Mouse (Mus musculus): ENCODE results near the gene Mipep. TPM values are rescaled to one million over a fixed set of nuclear protein-coding genes. Genes with fewer than 3 reads are reported as not detected.

Mipep gene
- polyA plus RNA-seq, 1 experiment from 2014 or later: 20.9 TPM

GRCm38 (mm10) chr14:60856199-60856912 lies 72.0 kb downstream of the Mipep start:
- ChIA-PET CTCF (no interaction called here), POLR2A (interaction anchor here (0.6 kb wide), 1 partner anchor 196 kb away, joined by 5 read pairs; no protein-coding TSS in a partner anchor)
- H3K27me3 ChIP-seq: no peaks in the 10 kb centered on the region
- in situ Hi-C loops (cut with MboI; ENCODE audit: low pct_unique_long_range_greater_than_20kb): no loop called here
- ATAC-seq (no peak), DNase-seq (ENCODE audit: low read depth, low spot score) (no peak)
- TF ChIP-seq CTCF (IDR thresholded peaks at IDR 0.05): no peak

DNA sequence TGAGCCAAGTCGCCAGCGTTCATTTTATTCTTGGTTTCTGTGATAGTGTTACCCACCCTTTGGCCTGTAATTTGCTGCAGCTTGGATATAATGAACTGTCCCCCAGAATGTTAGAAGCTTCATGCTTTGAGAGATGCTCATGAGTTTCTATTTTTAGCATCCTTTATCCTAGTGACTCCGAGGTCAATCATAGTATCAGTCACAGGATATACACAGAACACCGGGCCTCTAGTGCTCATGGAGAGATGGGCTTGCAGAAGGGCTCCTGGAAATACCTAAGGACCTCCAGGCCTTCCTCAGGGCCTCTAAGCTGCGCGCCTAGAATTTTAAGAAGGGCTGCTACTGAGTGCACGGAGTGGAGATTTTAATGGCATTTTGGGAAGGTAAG lies 72.5 kb downstream of the Mipep start:
- in situ Hi-C loops (cut with MboI; ENCODE audit: low pct_unique_long_range_greater_than_20kb): no loop called here
- DNase-seq (ENCODE audit: low read depth, low spot score) (no peak), ATAC-seq (no peak)
- no peaks in the 10 kb centered on the region for H3K27me3 ChIP-seq
- CTCF ChIA-PET: no interaction called here
- no peak for TF ChIP-seq CTCF (IDR thresholded peaks at IDR 0.05)
- POLR2A ChIA-PET: interaction anchor here (0.6 kb wide), 1 partner anchor 195 kb away, joined by 5 read pairs; no protein-coding TSS in a partner anchor

- TF ChIP-seq CTCF (IDR thresholded peaks at IDR 0.05): no peak
- H3K27me3 ChIP-seq: no peaks in the 10 kb centered on the region
- in situ Hi-C loops (cut with MboI; ENCODE audit: low pct_unique_long_range_greater_than_20kb): no loop called here
- no peak for DNase-seq (ENCODE audit: low read depth, low spot score)
- ChIA-PET POLR2A (no interaction called here), CTCF (no interaction called here)
- ATAC-seq: no peak
Observed at GRCm38 (mm10) chr14:60863396-60863795, 79.0 kb downstream of the Mipep start.

DNA sequence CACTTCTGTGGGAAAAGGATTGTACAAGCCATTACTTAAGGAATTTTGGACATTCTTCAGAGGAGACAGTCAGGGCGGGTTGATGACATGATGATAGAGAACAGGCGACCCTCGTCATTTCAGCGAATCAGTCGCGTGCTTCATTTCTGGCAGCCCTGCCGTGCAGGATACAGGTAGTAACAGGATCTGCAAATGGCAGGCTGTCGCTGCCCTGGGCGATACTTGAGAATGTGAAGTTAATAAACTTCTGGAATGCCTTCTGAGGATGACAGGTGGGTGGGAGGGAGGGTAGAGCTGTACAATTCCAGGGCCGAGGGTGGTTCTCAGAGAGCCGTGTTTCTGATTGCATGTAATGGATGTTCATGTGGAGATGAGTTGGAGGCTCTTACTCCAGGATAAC lies 82.0 kb downstream of the Mipep start:
- POLR2A ChIA-PET: no interaction called here
- DNase-seq (ENCODE audit: low read depth, low spot score): no peak

DNA sequence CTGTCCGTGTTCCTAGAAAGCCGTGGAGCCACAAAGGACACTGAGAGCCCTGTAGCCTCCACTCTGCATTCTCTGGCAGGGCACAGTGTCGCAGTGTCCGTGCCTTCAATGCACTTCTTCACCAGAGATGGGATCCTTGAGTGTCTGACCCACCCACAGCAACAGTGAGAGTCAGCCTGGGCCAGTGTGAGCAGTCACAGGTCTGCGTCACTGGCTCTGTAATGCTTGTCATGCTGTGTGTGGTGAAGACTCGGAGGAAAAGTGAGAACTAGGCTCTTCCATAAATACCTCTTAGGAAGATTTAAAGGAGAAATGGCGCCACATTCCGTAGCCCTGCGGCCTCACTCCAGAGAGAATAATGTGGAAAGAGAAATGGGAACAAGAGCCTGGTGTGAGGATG lies 84.0 kb downstream of the Mipep start:
- CTCF ChIA-PET: no interaction called here
- no peak for ATAC-seq
- POLR2A ChIA-PET: no interaction called here
- no peak for DNase-seq (ENCODE audit: low read depth, low spot score)
- TF ChIP-seq CTCF (IDR thresholded peaks at IDR 0.05): no peak
- no peaks in the 10 kb centered on the region for H3K27me3 ChIP-seq
- in situ Hi-C loops (cut with MboI; ENCODE audit: low pct_unique_long_range_greater_than_20kb): no loop called here

More for the DNA sequence above, 82.0 kb downstream of the Mipep start:
- no peaks in the 10 kb centered on the region for H3K27me3 ChIP-seq
- no peak for TF ChIP-seq CTCF (IDR thresholded peaks at IDR 0.05)
- no peak for ATAC-seq
- CTCF ChIA-PET: no interaction called here
- in situ Hi-C loops (cut with MboI; ENCODE audit: low pct_unique_long_range_greater_than_20kb): no loop called here

GRCm38 (mm10) chr14:60871831-60872230 lies 87.5 kb downstream of the Mipep start:
- ChIA-PET CTCF (no interaction called here), POLR2A (no interaction called here)
- in situ Hi-C loops (cut with MboI; ENCODE audit: low pct_unique_long_range_greater_than_20kb): no loop called here
- H3K27me3 ChIP-seq: no peaks in the 10 kb centered on the region
- no peak for TF ChIP-seq CTCF (IDR thresholded peaks at IDR 0.05)
- ATAC-seq (no peak), DNase-seq (ENCODE audit: low read depth, low spot score) (no peak)

DNA sequence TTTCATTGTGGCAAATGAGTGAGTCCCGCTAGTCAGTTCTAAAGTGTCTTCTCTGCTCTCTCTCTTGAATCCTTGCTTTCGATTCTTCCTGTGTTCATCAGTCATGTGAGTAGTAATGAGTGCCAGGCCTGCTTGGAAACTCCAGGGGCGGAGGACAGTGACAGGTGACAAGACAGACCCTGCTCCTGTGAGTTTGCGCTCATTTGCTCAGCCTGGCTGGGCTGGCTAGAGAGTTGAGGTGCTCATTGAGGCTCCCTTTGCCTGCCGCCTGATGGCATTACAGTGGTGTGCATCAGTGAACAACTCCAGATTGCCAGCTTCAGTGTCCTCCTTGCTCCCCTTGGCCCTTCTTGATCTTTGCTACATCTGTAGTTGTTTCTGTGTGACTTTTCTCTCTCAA lies 97.7 kb downstream of the Mipep start:
- in situ Hi-C loops (cut with MboI; ENCODE audit: low pct_unique_long_range_greater_than_20kb): no loop called here
- DNase-seq (ENCODE audit: low read depth, low spot score): no peak
- no peak for ATAC-seq
- CTCF ChIA-PET: no interaction called here
- no peaks in the 10 kb centered on the region for H3K27me3 ChIP-seq
- no peak for TF ChIP-seq CTCF (IDR thresholded peaks at IDR 0.05)
- POLR2A ChIA-PET: no interaction called here

DNA sequence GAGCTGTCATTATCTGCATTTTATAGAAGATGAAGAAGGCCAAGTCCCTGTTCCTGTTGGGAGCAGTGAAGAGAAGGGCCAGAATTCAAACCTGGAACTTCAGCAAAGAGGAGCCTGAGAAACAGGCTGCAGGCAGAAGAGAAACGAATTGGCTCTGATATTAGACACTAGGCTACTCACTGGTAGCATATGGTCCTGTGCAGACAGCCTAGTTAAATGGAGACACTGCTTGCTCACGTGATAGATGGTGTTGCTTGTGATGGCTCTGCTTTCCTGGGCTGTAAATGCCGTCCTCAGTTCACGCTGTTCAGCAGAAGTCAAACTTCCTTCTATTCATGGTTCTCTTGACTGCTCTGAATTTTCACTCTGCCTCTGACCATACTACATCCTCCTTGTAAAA lies 98.3 kb downstream of the Mipep start:
- no peak for TF ChIP-seq CTCF (IDR thresholded peaks at IDR 0.05)
- POLR2A ChIA-PET: no interaction called here
- DNase-seq (ENCODE audit: low read depth, low spot score) (no peak), ATAC-seq (no peak)
- no peaks in the 10 kb centered on the region for H3K27me3 ChIP-seq
- in situ Hi-C loops (cut with MboI; ENCODE audit: low pct_unique_long_range_greater_than_20kb): no loop called here
- CTCF ChIA-PET: no interaction called here

DNA sequence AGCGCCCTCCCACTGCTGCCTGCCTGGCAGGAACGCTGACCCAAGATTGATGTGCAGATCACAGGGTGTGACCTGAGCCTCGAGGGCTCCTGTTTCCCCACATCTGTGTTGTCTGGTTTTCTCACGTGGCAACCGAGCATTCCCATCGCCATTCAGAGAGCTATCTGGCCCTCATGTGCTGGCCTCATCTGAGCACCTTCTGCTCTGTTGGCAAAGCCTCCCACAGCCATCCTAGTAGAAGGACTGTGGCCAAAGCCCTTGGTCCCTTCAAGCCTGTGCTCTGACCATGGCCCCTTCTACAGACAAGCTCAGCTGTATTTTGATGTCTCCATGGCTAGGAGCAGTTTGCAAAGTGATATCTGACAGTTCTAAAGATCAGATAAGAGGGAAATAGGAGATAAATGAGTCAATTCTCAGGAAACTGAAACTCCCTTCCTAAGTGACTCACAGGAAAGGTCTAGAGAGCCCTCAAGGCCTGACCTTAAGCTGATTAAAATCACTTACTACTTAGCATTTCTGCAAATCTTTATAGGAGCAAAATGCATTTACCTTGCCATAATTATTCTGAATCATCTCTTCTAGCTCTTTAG lies 101.1 kb downstream of the Mipep start:
- in situ Hi-C loops (cut with MboI; ENCODE audit: low pct_unique_long_range_greater_than_20kb): no loop called here
- H3K27me3 ChIP-seq: no peaks in the 10 kb centered on the region
- ATAC-seq (no peak), DNase-seq (ENCODE audit: low read depth, low spot score) (no peak)
- TF ChIP-seq CTCF (IDR thresholded peaks at IDR 0.05): no peak
- ChIA-PET POLR2A (no interaction called here), CTCF (interaction anchor here (1.8 kb wide), 1 partner anchor 11 kb away, joined by 6 read pairs; no protein-coding TSS in a partner anchor)

DNA sequence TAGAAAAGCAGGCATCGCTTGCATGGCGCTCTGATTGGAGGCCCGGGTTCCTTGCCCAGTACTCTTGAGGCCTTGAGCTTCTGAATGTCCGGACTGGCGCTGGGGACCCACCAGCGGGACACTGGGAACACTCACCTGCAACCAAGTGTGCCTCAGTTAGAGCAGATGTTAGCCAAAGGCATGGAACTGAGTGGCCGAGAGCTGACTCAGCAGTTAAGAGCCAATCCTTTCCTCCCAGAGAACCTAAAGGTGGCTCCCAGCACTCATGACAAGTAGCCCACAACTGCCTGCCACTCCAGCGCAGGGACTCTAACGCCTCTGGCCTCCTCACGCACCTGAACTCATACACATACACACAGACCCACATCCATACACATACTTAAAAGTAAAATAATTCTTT lies 109.5 kb downstream of the Mipep start:
- in situ Hi-C loops (cut with MboI; ENCODE audit: low pct_unique_long_range_greater_than_20kb): no loop called here
- ChIA-PET CTCF (interaction anchor here (1.4 kb wide), 1 partner anchor 25 kb away, joined by 3 read pairs; no protein-coding TSS in a partner anchor), POLR2A (no interaction called here)
- no peak for DNase-seq (ENCODE audit: low read depth, low spot score)
- TF ChIP-seq CTCF (IDR thresholded peaks at IDR 0.05): no peak
- no peaks in the 10 kb centered on the region for H3K27me3 ChIP-seq
- ATAC-seq: no peak

- POLR2A ChIA-PET: no interaction called here
- no peaks in the 10 kb centered on the region for H3K27me3 ChIP-seq
- no peak for DNase-seq (ENCODE audit: low read depth, low spot score)
- CTCF ChIA-PET: no interaction called here
- in situ Hi-C loops (cut with MboI; ENCODE audit: low pct_unique_long_range_greater_than_20kb): no loop called here
- no peak for ATAC-seq
- TF ChIP-seq CTCF (IDR thresholded peaks at IDR 0.05): no peak
Observed at GRCm38 (mm10) chr14:60895172-60896000, 111.0 kb downstream of the Mipep start.
